Mouse (Mus musculus): ENCODE measurements around the gene Ddx43. TPM values are rescaled to one million over a fixed set of nuclear protein-coding genes. Genes with fewer than 3 reads are reported as not detected.

Gene Ddx43
- polyA plus RNA-seq, 1 experiment = not detected

- Histone ChIP-seq H3K27me3 (ENCODE audit: control insufficient read depth, insufficient read depth, low read length) (peaks cover 13% of the 10 kb centered on the region), H3K4me1 (ENCODE audit: control insufficient read depth, insufficient read depth, insufficient read length, low read length) (0 out of 2 replicates have a peak, but pooled peaks cover 2% of the 10 kb centered on the region), H3K4me3 (ENCODE audit: low read depth, low read length) (no peak overlapping the region), H3K36me3 (ENCODE audit: control insufficient read depth, insufficient read depth, low read length) (no peaks in the 10 kb centered on the region), H3K27ac (ENCODE audit: insufficient read depth, low read depth, low read length) (no peak overlapping the region)
- WGBS = 8% methylated on average over 5 of the region's 5 CpGs
- TF ChIP-seq POLR2A (IDR thresholded peaks at IDR 0.05; ENCODE audit: low read depth, low read length) = no peak
- no peak for TF ChIP-seq CTCF (IDR thresholded peaks at IDR 0.05; ENCODE audit: extremely low read depth, insufficient read length, insufficient replicate concordance, low read depth, low read length)
These were observed 5.6 kb upstream of the Ddx43 start for GRCm38 (mm10) chr9:78389981-78390380.

- peaks cover 10% of the 10 kb centered on the region for H3K4me1 ChIP-seq (ENCODE audit: control insufficient read depth, insufficient read depth, insufficient read length, low read length)
- no peak for TF ChIP-seq POLR2A (IDR thresholded peaks at IDR 0.05; ENCODE audit: low read depth, low read length)
- no peak for TF ChIP-seq CTCF (IDR thresholded peaks at IDR 0.05; ENCODE audit: extremely low read depth, insufficient read length, insufficient replicate concordance, low read depth, low read length)
- H3K4me3 ChIP-seq (ENCODE audit: low read depth, low read length) = no peak overlapping the region
- H3K36me3 ChIP-seq (ENCODE audit: control insufficient read depth, insufficient read depth, low read length) = no peaks in the 10 kb centered on the region
- no peak overlapping the region for H3K27ac ChIP-seq (ENCODE audit: insufficient read depth, low read depth, low read length)
- WGBS = 76% methylated on average over 10 of the region's 10 CpGs
- H3K27me3 ChIP-seq (ENCODE audit: control insufficient read depth, insufficient read depth, low read length) = peaks cover 32% of the 10 kb centered on the region
These were observed 1.8 kb upstream of the Ddx43 start for GRCm38 (mm10) chr9:78393741-78394140.

GRCm38 (mm10) chr9:78394602-78395001 lies 975 bp upstream of the Ddx43 start:
- TF ChIP-seq CTCF (IDR thresholded peaks at IDR 0.05; ENCODE audit: extremely low read depth, insufficient read length, insufficient replicate concordance, low read depth, low read length) (no peak), POLR2A (IDR thresholded peaks at IDR 0.05; ENCODE audit: low read depth, low read length) (no peak)
- Histone ChIP-seq H3K27ac (ENCODE audit: insufficient read depth, low read depth, low read length) (no peak overlapping the region), H3K4me3 (ENCODE audit: low read depth, low read length) (no peak overlapping the region), H3K27me3 (ENCODE audit: control insufficient read depth, insufficient read depth, low read length) (peaks cover 32% of the 10 kb centered on the region), H3K36me3 (ENCODE audit: control insufficient read depth, insufficient read depth, low read length) (no peaks in the 10 kb centered on the region), H3K4me1 (ENCODE audit: control insufficient read depth, insufficient read depth, insufficient read length, low read length) (peaks cover 10% of the 10 kb centered on the region)
- WGBS = 68% methylated on average over 7 of the region's 7 CpGs

GRCm38 (mm10) chr9:78395244-78395629 lies 340 bp upstream of the Ddx43 start:
- H3K36me3 ChIP-seq (ENCODE audit: control insufficient read depth, insufficient read depth, low read length) = no peaks in the 10 kb centered on the region
- H3K4me1 ChIP-seq (ENCODE audit: control insufficient read depth, insufficient read depth, insufficient read length, low read length) = peaks cover 8% of the 10 kb centered on the region
- H3K27me3 ChIP-seq (ENCODE audit: control insufficient read depth, insufficient read depth, low read length) = peaks cover 32% of the 10 kb centered on the region
- H3K27ac ChIP-seq (ENCODE audit: insufficient read depth, low read depth, low read length) = no peak overlapping the region
- H3K4me3 ChIP-seq (ENCODE audit: low read depth, low read length) = peak overlapping the region; percentile 59
- TF ChIP-seq POLR2A (IDR thresholded peaks at IDR 0.05; ENCODE audit: low read depth, low read length) (no peak), CTCF (IDR thresholded peaks at IDR 0.05; ENCODE audit: extremely low read depth, insufficient read length, insufficient replicate concordance, low read depth, low read length) (no peak)
- 31% methylated on average over 11 of the region's 11 CpGs for WGBS

GRCm38 (mm10) chr9:78396517-78396916 lies 940 bp downstream of the Ddx43 start:
- WGBS = 55% methylated on average over 9 of the region's 9 CpGs
- Histone ChIP-seq H3K4me3 (ENCODE audit: low read depth, low read length) (no peak overlapping the region), H3K4me1 (ENCODE audit: control insufficient read depth, insufficient read depth, insufficient read length, low read length) (peaks cover 10% of the 10 kb centered on the region), H3K27ac (ENCODE audit: insufficient read depth, low read depth, low read length) (no peak overlapping the region), H3K36me3 (ENCODE audit: control insufficient read depth, insufficient read depth, low read length) (no peaks in the 10 kb centered on the region), H3K27me3 (ENCODE audit: control insufficient read depth, insufficient read depth, low read length) (peaks cover 32% of the 10 kb centered on the region)
- TF ChIP-seq POLR2A (IDR thresholded peaks at IDR 0.05; ENCODE audit: low read depth, low read length) (no peak), CTCF (IDR thresholded peaks at IDR 0.05; ENCODE audit: extremely low read depth, insufficient read length, insufficient replicate concordance, low read depth, low read length) (no peak)

GRCm38 (mm10) chr9:78400570-78400969 lies 5.0 kb downstream of the Ddx43 start:
- Histone ChIP-seq H3K27ac (ENCODE audit: insufficient read depth, low read depth, low read length) (no peak overlapping the region), H3K36me3 (ENCODE audit: control insufficient read depth, insufficient read depth, low read length) (no peaks in the 10 kb centered on the region), H3K4me1 (ENCODE audit: control insufficient read depth, insufficient read depth, insufficient read length, low read length) (peaks cover 10% of the 10 kb centered on the region), H3K27me3 (ENCODE audit: control insufficient read depth, insufficient read depth, low read length) (peaks cover 15% of the 10 kb centered on the region), H3K4me3 (ENCODE audit: low read depth, low read length) (no peak overlapping the region)
- WGBS = 27% methylated on average over 5 of the region's 5 CpGs
- TF ChIP-seq CTCF (IDR thresholded peaks at IDR 0.05; ENCODE audit: extremely low read depth, insufficient read length, insufficient replicate concordance, low read depth, low read length) = no peak
- no peak for TF ChIP-seq POLR2A (IDR thresholded peaks at IDR 0.05; ENCODE audit: low read depth, low read length)

GRCm38 (mm10) chr9:78401596-78401995 lies 6.0 kb downstream of the Ddx43 start:
- H3K27ac ChIP-seq (ENCODE audit: insufficient read depth, low read depth, low read length) = no peak overlapping the region
- peaks cover 3% of the 10 kb centered on the region; the same call in 1 of the 2 replicates for H3K4me1 ChIP-seq (ENCODE audit: control insufficient read depth, insufficient read depth, insufficient read length, low read length)
- no peaks in the 10 kb centered on the region for H3K36me3 ChIP-seq (ENCODE audit: control insufficient read depth, insufficient read depth, low read length)
- WGBS = 63% methylated on average over 7 of the region's 7 CpGs
- TF ChIP-seq CTCF (IDR thresholded peaks at IDR 0.05; ENCODE audit: extremely low read depth, insufficient read length, insufficient replicate concordance, low read depth, low read length) (no peak), POLR2A (IDR thresholded peaks at IDR 0.05; ENCODE audit: low read depth, low read length) (no peak)
- no peak overlapping the region for H3K4me3 ChIP-seq (ENCODE audit: low read depth, low read length)
- H3K27me3 ChIP-seq (ENCODE audit: control insufficient read depth, insufficient read depth, low read length) = peaks cover 5% of the 10 kb centered on the region; the same call in 1 of the 2 replicates
